In the genomic region with DNA sequence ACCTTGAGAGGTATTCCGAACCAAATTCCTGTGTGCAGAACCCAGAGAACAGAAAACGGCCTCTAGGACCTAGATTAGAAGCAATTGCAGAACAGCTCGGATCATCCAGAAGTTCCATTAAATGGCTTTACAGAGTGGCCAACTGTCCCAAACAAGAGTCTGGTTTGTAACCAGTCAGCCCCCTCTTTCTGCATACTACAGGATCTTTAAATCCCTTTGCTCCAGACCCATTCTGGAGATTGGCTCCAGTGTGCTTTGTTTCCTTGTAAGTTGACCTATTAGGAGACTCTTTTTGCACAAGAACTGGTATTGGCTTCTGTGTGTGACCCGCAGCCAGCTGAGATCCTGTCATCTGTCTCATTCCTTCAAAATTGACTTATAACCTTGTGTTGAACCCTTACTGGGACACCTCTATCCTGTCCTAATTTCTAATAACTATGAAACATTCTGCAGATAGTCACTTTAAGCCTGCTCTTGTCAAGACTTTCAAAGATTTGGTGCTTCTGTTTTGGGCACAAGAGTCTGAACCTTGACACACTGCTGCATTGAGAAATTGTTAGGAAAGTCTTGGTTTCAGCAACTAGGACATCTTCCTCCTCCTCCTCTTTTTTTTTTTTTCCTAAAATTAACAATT, we compare ENCODE assay signal across 9 mouse cellular contexts. TPM values are rescaled to one million over a fixed set of nuclear protein-coding genes. Genes with fewer than 3 reads are reported as not detected.
DNase-seq lines count a peak whose midpoint lies in the region; ATAC-seq and TF ChIP-seq lines count a peak whose summit lies in the region.
"Had no signal": no experiment of that assay in that cellular context is flagged by ENCODE, and none has a peak within 500 bp of the region (broad histone marks: within the 10 kb centered on the region; RNA-seq: fewer than 3 reads in every experiment).

No protein-coding gene starts in this region.

- no peak for TF ChIP-seq POLR2A in olfactory bulb, adult 2 months (IDR thresholded peaks at IDR 0.05; ENCODE audit: insufficient read depth, low read depth, low read length)

- H3K4me3 ChIP-seq in lung, embryonic 15.5 days: peak overlapping the region; percentile 89
- H3K4me3 ChIP-seq in forebrain, embryonic 15.5 days: peak overlapping the region; percentile 97
- H3K4me3 ChIP-seq in limb, embryonic 13.5 days: peak overlapping the region; percentile 93
- H3K4me3 ChIP-seq in olfactory bulb, adult 2 months (ENCODE audit: insufficient read depth, low read depth, low read length): peak overlapping the region; percentile 99

- peaks cover 1% of the 10 kb centered on the region; the same call in 1 of the 2 replicates for H3K36me3 ChIP-seq in lung, embryonic 15.5 days
- H3K36me3 ChIP-seq in forebrain, embryonic 15.5 days: 0 out of 2 replicates have a peak, but pooled peaks cover 3% of the 10 kb centered on the region
- peaks cover 1% of the 10 kb centered on the region for H3K36me3 ChIP-seq in limb, embryonic 13.5 days

- H3K27ac ChIP-seq in lung, embryonic 15.5 days: no peak overlapping the region
- no peak overlapping the region for H3K27ac ChIP-seq in forebrain, embryonic 15.5 days (replicated peaks)
- no peak overlapping the region for H3K27ac ChIP-seq in limb, embryonic 13.5 days
- H3K27ac ChIP-seq in olfactory bulb, adult 2 months (ENCODE audit: insufficient read depth, low read depth, low read length): peak overlapping the region; percentile 38; the same call in 1 of the 2 replicates

- peaks cover 64% of the 10 kb centered on the region for H3K4me1 ChIP-seq in lung, embryonic 15.5 days
- H3K4me1 ChIP-seq in forebrain, embryonic 15.5 days: peaks cover 58% of the 10 kb centered on the region
- peaks cover 46% of the 10 kb centered on the region for H3K4me1 ChIP-seq in limb, embryonic 13.5 days
- H3K4me1 ChIP-seq in olfactory bulb, adult 2 months (ENCODE audit: control insufficient read depth, insufficient read depth, low read length): peaks cover 13% of the 10 kb centered on the region

- no peak for ATAC-seq in lung, embryonic 15.5 days (ENCODE audit: borderline replicate concordance, extremely low read depth, low FRiP score, low TSS enrichment)
- no peak for ATAC-seq in forebrain, embryonic 15.5 days (replicated peaks)
- no peak for ATAC-seq in limb, embryonic 13.5 days (ENCODE audit: low FRiP score, low read depth)
- no peak for ATAC-seq in monocyte, adult 5-6 weeks (replicated peaks; ENCODE audit: insufficient number of reproducible peaks, low FRiP score, low TSS enrichment, poor library complexity, severe bottlenecking)

- 0 out of 2 replicates have a peak overlapping the region, but pooled peaks have one; percentile 79 for H3K9ac ChIP-seq in lung, embryonic 15.5 days
- peak overlapping the region; percentile 96 for H3K9ac ChIP-seq in forebrain, embryonic 15.5 days (replicated peaks)
- peak overlapping the region; percentile 81; the same call in 1 of the 2 replicates for H3K9ac ChIP-seq in limb, embryonic 13.5 days

- no peak for DNase-seq in lung, postnatal 14 days
- DNase-seq in ovary, adult 18-20 months (ENCODE audit: low spot score): no peak
- DNase-seq in left cerebral cortex, adult 11 months (ENCODE audit: low spot score): no peak

- peak overlapping the region; percentile 89 for H3K4me2 ChIP-seq in lung, embryonic 15.5 days
- H3K4me2 ChIP-seq in forebrain, embryonic 15.5 days (replicated peaks): peak overlapping the region; percentile 70
- H3K4me2 ChIP-seq in limb, embryonic 13.5 days (replicated peaks): peak overlapping the region; percentile 94

- no peaks in the 10 kb centered on the region for H3K9me3 ChIP-seq in lung, embryonic 15.5 days
- H3K9me3 ChIP-seq in forebrain, embryonic 15.5 days: no peaks in the 10 kb centered on the region
- H3K9me3 ChIP-seq in limb, embryonic 13.5 days: no peaks in the 10 kb centered on the region

- whole genome bisulfite sequencing in lung, embryonic 15.5 days: 50% methylated on average over 4 of the region's 4 CpGs
- 53% methylated on average over 4 of the region's 4 CpGs for WGBS in forebrain, embryonic 15.5 days
- 52% methylated on average over 4 of the region's 4 CpGs for WGBS in limb, embryonic 13.5 days
- 13% methylated on average over 4 of the region's 4 CpGs for WGBS in olfactory bulb, adult 2 months

- TF ChIP-seq CTCF in olfactory bulb, adult 2 months (IDR thresholded peaks at IDR 0.05; ENCODE audit: insufficient read depth, low read depth, low read length): no peak

- H3K27me3 ChIP-seq in lung, embryonic 15.5 days: no peaks in the 10 kb centered on the region
- H3K27me3 ChIP-seq in forebrain, embryonic 15.5 days: no peaks in the 10 kb centered on the region
- no peaks in the 10 kb centered on the region for H3K27me3 ChIP-seq in limb, embryonic 13.5 days

RNA-seq across cellular contexts. Expression of gene Sort1, which starts 1.3 kb away (rescaled TPM):
- polyA plus RNA-seq in lung, embryonic 15.5 days (2015; fragmentation: Nextera tagmentation; extraction: Ambion mirVana): 24.8 and 28.0 TPM in 2 replicates
- polyA plus RNA-seq in forebrain, embryonic 15.5 days (2015; fragmentation: Nextera tagmentation; extraction: Ambion mirVana): 25.7 and 26.0 TPM in 2 replicates
- 10.6 TPM in 2 replicates for polyA plus RNA-seq in limb, embryonic 13.5 days (2015; fragmentation: Nextera tagmentation; extraction: Ambion mirVana)
- polyA plus RNA-seq in olfactory bulb, adult 2 months (2012; ENCODE audit: insufficient read depth, insufficient read length, low replicate concordance, missing spikeins): 89.7 TPM in 1 of 2 replicates, not detected in the other
- total RNA-seq in monocyte, adult 5-6 weeks (2017): 31.6 to 35.5 TPM (median 32.1 TPM) in 3 replicates

RNA-seq across cellular contexts. Expression of gene Psma5, which starts 28.5 kb away (rescaled TPM):
- 289 and 312 TPM in 2 replicates for polyA plus RNA-seq in lung, embryonic 15.5 days (2015; fragmentation: Nextera tagmentation; extraction: Ambion mirVana)
- polyA plus RNA-seq in forebrain, embryonic 15.5 days (2015; fragmentation: Nextera tagmentation; extraction: Ambion mirVana): 260 and 271 TPM in 2 replicates
- polyA plus RNA-seq in limb, embryonic 13.5 days (2015; fragmentation: Nextera tagmentation; extraction: Ambion mirVana): 318 and 331 TPM in 2 replicates
- polyA plus RNA-seq in olfactory bulb, adult 2 months (2012; ENCODE audit: insufficient read depth, insufficient read length, low replicate concordance, missing spikeins): not detected in 2 replicates
- total RNA-seq in monocyte, adult 5-6 weeks (2017): 137 to 139 TPM (median 138 TPM) in 3 replicates

RNA-seq across cellular contexts. Expression of gene Sypl2, which starts 58.7 kb away (rescaled TPM):
- 0.42 and 0.54 TPM in 2 replicates for polyA plus RNA-seq in lung, embryonic 15.5 days (2015; fragmentation: Nextera tagmentation; extraction: Ambion mirVana)
- polyA plus RNA-seq in forebrain, embryonic 15.5 days (2015; fragmentation: Nextera tagmentation; extraction: Ambion mirVana): 2.3 and 2.7 TPM in 2 replicates
- 1.4 and 1.7 TPM in 2 replicates for polyA plus RNA-seq in limb, embryonic 13.5 days (2015; fragmentation: Nextera tagmentation; extraction: Ambion mirVana)
- not detected in 2 replicates for polyA plus RNA-seq in olfactory bulb, adult 2 months (2012; ENCODE audit: insufficient read depth, insufficient read length, low replicate concordance, missing spikeins)
- total RNA-seq in monocyte, adult 5-6 weeks (2017): not detected in 3 replicates
- total RNA-seq: common myeloid progenitor, adult 5-6 weeks had no signal
